Mouse (Mus musculus) inflammation-experienced regulatory T-cells, adult 16 weeks (primary cell): ENCODE data around the gene Apoa1. TPM values are rescaled to one million over a fixed set of nuclear protein-coding genes. Genes with fewer than 3 reads are reported as not detected.

Source experiments
- polyA plus RNA-seq: library from polyadenylated mRNA; unstranded; fragments of 100-300 nt; shearing (Covaris generic); gene quantifications from one replicate; pipeline ENCODE4 v1.2.1, GENCODE M21; 2017

The Apoa1 gene
- polyA plus RNA-seq = not detected

GRCm38 (mm10) chr9:46228491-46228890 lies at the start of gene Apoa1:
Apoa1 (plus strand) TSS chr9:46228580.

GRCm38 (mm10) chr9:46235596-46235648 lies 7.0 kb downstream of the Apoa1 start, which contains the start of gene Apoc3:
Apoc3 (minus strand) TSS chr9:46235636.

GRCm38 (mm10) chr9:46240526-46241153 lies 12.3 kb downstream of the Apoa1 start, which contains the start of gene Apoa4:
Apoa4 (plus strand) TSS chr9:46240696.

GRCm38 (mm10) chr9:46268343-46268873 lies 40.0 kb downstream of the Apoa1 start, which contains the start of gene Apoa5:
Apoa5 (plus strand) TSS chr9:46268633.

GRCm38 (mm10) chr9:46272677-46273454 lies 44.5 kb downstream of the Apoa1 start, which contains the start of gene Zpr1:
Zpr1 (plus strand) TSS chr9:46273064.

Other genes with a start within 250 kb of the Apoa1 start
- gene Pafah1b2, start 215.9 kb upstream of the Apoa1 start, polyA plus RNA-seq = 87.5 TPM
- gene Sik3, start 215.8 kb upstream of the Apoa1 start, polyA plus RNA-seq = 6.4 TPM
- gene Apoc3, start 7.1 kb downstream of the Apoa1 start, polyA plus RNA-seq = not detected
- not detected for gene Apoa4, start 12.1 kb downstream of the Apoa1 start, polyA plus RNA-seq
- not detected for gene Apoa5, start 40.1 kb downstream of the Apoa1 start, polyA plus RNA-seq
- 101 TPM for gene Zpr1, start 44.5 kb downstream of the Apoa1 start, polyA plus RNA-seq
- 28.6 TPM for gene Bud13, start 54.4 kb downstream of the Apoa1 start, polyA plus RNA-seq
- gene 4931429L15Rik, start 91.4 kb downstream of the Apoa1 start, polyA plus RNA-seq = not detected